Mouse (Mus musculus) thymus, postnatal 25 days (tissue): ENCODE measurements around the gene Agxt.
A peak's percentile ranks its signal among the peaks of the same experiment; 100 is the strongest.

Experiments
- DNase-seq: peaks from one replicate; pipeline ENCODE4 v3.0.0; 2022

Gene Agxt

GRCm38 (mm10) chr1:93135036-93135526 is at the start of gene Agxt:
Gene Agxt, plus strand, starts transcription at chr1:93135240.
- DNase-seq: no peak

DNA sequence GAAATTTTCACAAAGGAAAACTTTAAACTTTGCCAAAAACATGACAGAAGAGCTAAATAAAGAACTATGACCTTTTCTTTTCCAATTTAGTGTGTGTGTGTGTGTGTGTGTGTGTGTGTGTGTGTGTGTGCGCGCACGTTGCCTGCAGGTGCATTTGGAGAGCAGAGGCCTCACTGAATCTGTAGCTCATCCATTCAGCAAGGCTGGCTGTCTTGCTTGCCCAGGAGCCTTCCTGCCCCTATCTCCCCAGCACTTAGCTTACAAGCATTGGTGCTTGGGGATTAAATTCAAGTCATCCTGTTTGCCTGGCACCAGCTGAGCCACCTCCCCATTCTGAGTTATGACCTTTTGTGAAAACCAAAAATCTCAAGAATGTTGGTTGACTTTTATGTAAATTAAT is 42.5 kb upstream of the Agxt start:
- no peak for DNase-seq

GRCm38 (mm10) chr1:93098956-93099355 is 36.1 kb upstream of the Agxt start:
- no peak for DNase-seq

GRCm38 (mm10) chr1:93100243-93100575 is 34.8 kb upstream of the Agxt start:
- DNase-seq: no peak

- DNase-seq: no peak
Measured at GRCm38 (mm10) chr1:93100576-93101491, 34.2 kb upstream of the Agxt start.

- no peak for DNase-seq
Measured at GRCm38 (mm10) chr1:93101571-93102061, 33.4 kb upstream of the Agxt start, which contains the start of gene Kif1a. Gene Kif1a, minus strand, starts transcription at chr1:93101951.

DNA sequence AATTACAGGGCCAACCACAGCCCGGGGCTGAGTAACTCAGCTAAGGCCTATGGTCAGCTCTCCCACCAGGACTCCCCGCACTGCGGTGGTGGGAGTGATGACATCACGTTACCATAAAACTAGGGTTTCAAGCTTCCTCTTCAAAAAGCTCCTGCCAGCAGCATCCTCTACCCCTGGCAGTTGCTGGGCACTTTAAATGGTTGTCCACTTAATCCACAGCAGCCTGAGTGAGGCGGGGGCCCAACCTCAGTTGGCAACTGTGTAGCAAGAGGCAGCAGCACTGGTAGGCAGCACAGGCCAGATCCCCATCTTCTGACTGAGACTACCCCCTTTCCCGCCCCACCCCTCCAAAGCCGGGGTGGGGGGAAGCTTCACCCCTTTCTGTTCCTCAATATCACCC is 32.3 kb upstream of the Agxt start:
- DNase-seq: no peak

- DNase-seq: peak; percentile 60
Measured at GRCm38 (mm10) chr1:93114713-93115463, 20.2 kb upstream of the Agxt start.

DNA sequence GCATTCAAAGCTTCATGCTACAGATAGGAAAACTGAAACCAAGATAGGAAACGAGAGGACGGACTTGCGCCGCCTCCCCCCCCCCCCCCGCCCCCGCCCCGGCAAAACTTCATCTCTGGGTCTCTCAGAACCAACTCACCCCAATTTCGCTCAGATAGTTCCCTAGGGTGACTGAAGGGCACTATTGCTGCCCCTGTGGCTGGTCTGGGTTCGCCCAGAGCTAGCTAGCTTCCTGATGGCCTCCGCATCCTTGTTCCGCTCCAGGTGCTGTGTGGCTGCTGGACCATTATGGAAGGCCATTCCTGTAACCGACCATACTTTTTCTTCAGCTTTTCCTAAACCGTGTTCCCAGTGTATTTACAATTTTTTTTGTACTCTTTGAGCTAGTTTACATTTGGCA is 19.6 kb upstream of the Agxt start:
- no peak for DNase-seq

- DNase-seq: no peak
Measured at GRCm38 (mm10) chr1:93118816-93119215, 16.2 kb upstream of the Agxt start.

DNA sequence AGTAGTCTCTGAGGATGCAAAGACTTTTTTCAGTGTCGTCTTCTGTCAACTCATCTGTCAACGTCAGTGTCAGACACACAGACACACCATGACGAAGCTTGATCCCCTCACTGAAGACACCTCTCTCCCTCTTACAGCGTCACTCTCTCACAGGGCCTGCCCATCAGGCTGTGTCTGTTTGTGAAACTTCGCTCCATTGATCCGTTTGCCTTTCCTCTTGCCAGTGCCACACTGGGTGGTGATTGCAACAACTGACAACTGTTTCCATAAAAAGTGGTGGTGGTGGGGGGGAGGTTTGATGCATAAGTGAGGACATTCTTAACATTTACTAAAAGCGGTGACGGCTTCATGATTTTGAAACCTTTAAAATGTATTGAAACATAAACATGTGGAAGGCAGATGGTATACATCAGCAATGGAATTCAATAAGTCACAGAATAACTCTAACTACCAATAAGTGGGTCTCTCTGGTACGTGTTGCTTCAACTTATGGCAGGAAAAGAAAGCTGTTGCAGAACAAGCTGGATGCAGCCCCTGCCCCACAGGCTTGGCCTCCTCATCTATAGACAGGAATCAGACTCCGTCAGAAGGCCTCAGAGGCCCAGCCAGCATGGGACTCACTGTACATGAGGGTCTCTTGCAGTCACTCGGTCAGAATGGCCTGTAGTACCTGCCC is 11.7 kb upstream of the Agxt start:
- no peak for DNase-seq

DNA sequence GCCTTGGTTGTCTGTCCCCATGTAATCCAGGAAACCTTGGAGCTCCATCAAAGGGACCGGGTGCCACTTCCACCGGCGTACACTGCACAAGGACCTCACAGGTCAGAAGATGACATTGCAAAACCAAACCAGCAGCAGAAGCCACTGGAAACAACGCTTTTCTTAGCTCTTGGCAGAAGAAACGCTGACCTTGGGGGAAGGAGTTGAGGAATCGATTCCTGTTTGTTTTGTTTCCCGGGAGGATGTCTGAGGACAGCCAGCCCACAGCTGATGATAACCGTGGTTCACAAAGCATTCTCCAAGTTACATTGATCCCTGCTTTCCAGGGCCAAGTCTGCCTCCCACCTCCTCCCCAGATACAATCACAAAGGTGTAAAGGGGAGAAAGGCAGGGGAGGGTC is 11.0 kb upstream of the Agxt start:
- DNase-seq: no peak

DNA sequence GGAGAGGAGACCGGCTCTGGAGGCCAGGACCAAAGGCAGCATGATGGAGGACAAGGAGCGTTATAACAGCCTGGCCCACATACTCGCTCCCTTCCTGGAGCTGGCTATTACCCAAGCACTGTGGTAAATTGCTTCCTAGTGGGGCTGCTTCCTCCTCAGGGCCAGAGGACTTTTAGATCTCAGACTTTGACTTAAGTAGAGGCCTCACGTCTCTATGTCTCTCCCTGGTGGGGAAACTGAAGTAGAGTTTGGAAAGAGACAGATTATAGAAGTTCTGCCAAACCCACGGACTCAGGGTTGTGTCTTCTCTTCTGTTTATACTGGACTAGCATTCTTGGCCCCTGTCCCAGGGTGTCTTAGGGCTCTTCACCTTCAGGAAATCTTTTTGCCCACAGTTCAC is 9.8 kb upstream of the Agxt start:
- no peak for DNase-seq

GRCm38 (mm10) chr1:93128209-93128608 is 6.8 kb upstream of the Agxt start:
- DNase-seq: no peak

DNA sequence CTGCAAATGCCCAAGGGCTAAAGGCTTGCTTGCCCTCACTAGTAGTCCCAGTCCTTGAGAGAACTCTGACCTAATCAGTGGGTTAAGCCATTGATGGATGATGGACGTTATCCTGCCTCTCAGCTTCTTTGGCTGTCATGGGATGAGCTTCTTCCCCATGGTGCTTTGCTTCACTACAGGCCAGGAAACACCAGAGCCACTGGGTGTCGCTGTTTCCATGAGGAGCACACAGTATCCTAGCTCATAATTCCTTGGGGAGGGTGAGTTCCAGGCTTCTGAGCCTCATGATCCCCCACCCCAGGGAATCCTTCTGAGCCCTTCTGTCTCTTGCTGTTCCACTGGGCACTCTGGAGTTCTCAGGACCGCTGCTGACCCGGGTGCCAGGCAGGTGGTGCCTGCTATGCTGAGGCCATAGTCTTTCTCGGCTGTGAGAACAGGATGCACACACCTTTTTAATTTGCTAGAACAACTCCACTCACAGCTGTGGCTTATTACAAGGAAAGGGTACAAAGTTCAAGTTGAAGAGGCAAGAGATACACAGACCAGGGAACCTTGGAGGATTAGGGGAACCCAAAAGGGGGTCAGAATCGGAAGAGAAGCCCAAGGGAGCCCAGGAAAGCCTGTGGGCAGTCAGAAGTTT is 6.2 kb upstream of the Agxt start:
- DNase-seq: no peak

- DNase-seq: no peak
Measured at GRCm38 (mm10) chr1:93130242-93130983, 4.6 kb upstream of the Agxt start.

GRCm38 (mm10) chr1:93132676-93133075 is 2.4 kb upstream of the Agxt start:
- DNase-seq: no peak

DNA sequence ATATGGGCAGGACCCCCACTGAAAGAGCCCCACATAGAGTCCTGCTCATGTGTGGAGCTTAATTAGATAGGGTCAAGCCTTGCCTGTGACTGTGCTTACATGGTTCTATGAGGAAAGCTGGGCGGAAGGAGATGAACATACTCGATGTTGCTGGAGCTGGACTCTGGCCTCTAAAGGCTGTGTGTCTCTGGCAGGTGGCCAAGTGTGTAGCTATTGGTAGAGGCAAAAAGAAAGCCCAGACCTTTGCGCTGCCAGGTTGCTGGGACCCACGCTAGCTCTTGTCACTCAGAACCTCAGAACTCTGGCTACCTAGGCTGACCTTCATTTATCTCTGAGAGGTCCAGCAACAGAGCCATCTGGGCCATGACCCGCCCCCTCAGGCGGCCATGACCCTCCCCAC is 3.5 kb downstream of the Agxt start:
- DNase-seq: no peak

DNA sequence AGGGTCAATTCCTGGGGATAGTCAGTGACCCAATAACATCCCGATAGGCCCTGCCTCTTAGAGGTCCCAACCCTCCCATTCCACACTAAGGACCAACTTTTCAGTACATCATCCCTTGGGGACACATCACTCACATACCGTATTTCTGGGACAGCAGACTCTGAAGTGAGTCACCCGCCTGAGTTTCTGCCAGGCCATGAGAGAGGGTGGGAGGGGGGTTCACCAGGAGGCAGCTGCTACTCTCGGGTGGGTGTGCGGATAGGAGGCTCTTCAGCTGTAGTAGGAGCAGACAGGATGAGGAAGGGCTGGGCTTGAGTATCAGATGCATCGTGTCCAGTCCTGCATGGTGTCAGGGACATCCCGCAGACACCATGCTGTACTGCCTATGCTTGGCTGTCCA is 4.7 kb downstream of the Agxt start:
- no peak for DNase-seq

DNA sequence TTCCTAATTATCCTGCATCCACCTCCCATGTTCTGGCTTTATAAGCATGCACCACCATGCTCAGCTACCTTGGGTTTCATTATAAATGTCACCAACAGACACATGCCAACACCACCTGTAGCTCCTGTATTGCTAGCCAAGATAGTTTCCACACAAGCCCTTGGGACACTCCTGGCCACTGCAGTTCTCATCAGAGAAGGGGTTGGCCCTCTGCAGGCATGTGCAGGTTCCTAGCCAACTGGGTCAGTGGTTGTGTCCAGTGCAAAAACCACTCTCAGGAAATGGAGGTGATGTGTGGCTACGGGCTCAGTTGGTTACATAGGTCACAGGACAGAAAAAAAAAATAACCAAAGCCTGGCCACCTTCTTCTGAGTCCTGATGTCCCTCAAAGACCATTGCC is 7.8 kb downstream of the Agxt start:
- no peak for DNase-seq

DNA sequence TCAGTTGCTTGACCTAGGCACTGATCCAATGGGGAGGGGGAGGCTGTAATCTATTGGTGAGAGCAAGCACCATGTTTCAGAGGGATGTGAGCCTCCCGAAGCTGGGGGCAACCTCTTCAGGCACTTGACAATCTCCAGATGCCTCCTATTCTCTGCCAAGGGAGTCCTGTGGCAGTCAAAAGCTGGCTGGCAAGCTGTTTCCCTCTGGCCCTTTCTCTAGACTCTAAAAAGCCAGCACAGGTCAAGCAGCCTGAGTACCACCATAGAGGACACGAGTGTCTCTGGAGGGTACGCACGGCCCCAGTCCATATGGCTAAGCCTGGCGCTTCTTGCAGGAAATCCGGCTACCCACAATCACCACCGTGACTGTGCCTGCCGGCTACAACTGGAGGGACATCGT is 9.1 kb downstream of the Agxt start:
- DNase-seq: no peak
